Mouse (Mus musculus): ENCODE results near the gene Psma1. TPM values are rescaled to one million over a fixed set of nuclear protein-coding genes. Genes with fewer than 3 reads are reported as not detected.
A peak's percentile ranks its signal among the peaks of the same experiment; 100 is the strongest.

The Psma1 gene
- polyA plus RNA-seq (2016; fragmentation: Nextera tagmentation; extraction: Ambion mirVana), result 305 and 313 TPM in 2 replicates

DNA sequence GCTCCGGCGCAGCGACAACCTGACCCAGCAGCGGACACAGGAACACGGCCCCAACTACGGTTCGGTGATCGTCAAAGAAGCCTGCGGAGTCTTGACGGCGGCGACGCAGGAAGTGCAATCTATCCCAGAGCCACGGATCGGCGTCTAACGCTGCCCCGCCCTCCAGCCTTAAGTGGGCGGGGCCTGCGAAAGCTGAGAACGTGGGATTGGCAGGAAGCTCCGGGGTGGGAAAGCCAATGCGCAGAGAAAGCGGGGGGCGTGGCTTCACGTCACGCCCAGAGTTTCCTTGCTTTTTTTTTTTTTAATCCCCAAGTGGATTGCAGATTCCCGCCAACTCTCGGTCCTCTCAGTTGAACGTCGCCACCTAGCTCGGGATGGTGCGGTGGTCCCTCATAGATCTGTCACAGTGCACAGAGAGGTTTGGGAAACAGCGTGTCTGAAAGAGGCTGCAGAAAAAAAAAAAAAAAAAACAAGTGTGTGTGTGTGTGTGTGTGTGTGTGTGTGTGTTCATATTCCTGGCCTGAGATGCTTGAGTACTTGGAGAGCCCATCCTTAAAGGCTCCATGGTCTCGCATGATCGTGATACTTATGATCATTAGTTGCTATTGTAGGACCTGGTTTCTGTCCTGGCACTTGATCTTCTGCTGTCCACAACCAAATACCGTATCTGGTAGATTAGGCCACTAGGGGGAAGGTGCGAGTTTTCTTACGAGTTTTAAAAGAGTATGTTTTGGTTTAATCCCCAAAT is at the start of gene Psma1:
Gene Psma1, minus strand, starts transcription at position 114 of the 748 bp plus-strand sequence.
- peak; percentile 97 for ATAC-seq (ENCODE audit: insufficient number of reproducible peaks, low FRiP score)
- Histone ChIP-seq H3K4me3 (peak within 1 kb of the TSS; percentile 94), H3K27ac (ENCODE audit: poor library complexity, severe bottlenecking) (peak within 1 kb of the TSS; percentile 78), H3K9ac (peak within 1 kb of the TSS; percentile 95), H3K4me2 (peak within 1 kb of the TSS; percentile 90), H3K27me3 (replicated peaks) (no peaks in the 10 kb centered on the region), H3K4me1 (replicated peaks) (peaks cover 5% of the 10 kb centered on the region), H3K9me3 (replicated peaks) (no peaks in the 10 kb centered on the region), H3K36me3 (peaks cover 21% of the 10 kb centered on the region)
- WGBS, result under 1% methylated on average over 39 of the region's 39 CpGs

- ATAC-seq (ENCODE audit: insufficient number of reproducible peaks, low FRiP score), result no peak
- peaks cover 16% of the 10 kb centered on the region for H3K4me1 ChIP-seq (replicated peaks)
- no peak overlapping the region for H3K9ac ChIP-seq
- no peak overlapping the region for H3K27ac ChIP-seq (ENCODE audit: poor library complexity, severe bottlenecking)
- no peaks in the 10 kb centered on the region for H3K27me3 ChIP-seq (replicated peaks)
- no peak overlapping the region for H3K4me2 ChIP-seq
- 69% methylated on average over 1 of the region's 1 CpGs for WGBS
- H3K4me3 ChIP-seq, result no peak overlapping the region
- no peaks in the 10 kb centered on the region for H3K36me3 ChIP-seq
- no peaks in the 10 kb centered on the region for H3K9me3 ChIP-seq (replicated peaks)
These were observed 47.6 kb upstream of the Psma1 start for GRCm38 (mm10) chr7:114323527-114323926.

- Histone ChIP-seq H3K9me3 (replicated peaks) (no peaks in the 10 kb centered on the region), H3K27ac (ENCODE audit: poor library complexity, severe bottlenecking) (no peak overlapping the region), H3K36me3 (no peaks in the 10 kb centered on the region), H3K27me3 (replicated peaks) (no peaks in the 10 kb centered on the region), H3K9ac (no peak overlapping the region), H3K4me1 (replicated peaks) (peaks cover 16% of the 10 kb centered on the region), H3K4me2 (no peak overlapping the region), H3K4me3 (no peak overlapping the region)
- no peak for ATAC-seq (ENCODE audit: insufficient number of reproducible peaks, low FRiP score)
- 57% methylated on average over 9 of the region's 9 CpGs for WGBS
These were observed 46.9 kb upstream of the Psma1 start for GRCm38 (mm10) chr7:114322531-114323441.

DNA sequence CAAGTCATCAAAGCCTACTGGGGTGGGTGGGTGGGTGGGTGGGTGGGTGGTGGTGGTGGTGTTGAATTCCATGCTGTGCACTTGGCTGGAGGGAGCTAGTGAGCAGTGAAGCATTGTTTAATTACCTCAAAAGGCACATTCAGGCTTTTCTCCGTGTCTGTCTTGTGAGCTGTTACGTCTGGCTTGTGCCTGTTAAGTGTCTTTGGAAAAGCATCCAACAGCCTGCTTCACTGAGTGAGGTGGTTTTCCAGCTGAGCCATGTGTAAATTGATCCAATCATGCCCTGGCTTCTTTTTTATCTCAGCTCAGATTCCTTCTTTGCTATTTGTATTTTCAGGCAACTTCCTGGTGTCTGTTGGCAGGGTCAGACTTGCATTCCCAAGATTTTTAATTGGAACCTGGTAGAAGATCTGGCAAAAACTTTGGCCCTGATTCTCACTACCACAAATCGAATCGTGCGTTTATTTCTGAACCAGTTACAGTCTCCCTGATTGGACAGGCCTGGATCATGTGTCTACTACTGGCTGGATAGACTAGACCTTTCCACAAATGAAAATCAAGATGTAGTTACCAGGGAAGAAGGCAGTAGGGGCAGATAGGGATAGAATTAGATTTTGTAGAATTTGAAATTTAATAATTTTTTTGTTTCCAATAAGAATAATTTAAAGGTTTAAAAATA is 45.9 kb upstream of the Psma1 start:
- Histone ChIP-seq H3K4me2 (no peak overlapping the region), H3K4me1 (replicated peaks) (peaks cover 24% of the 10 kb centered on the region), H3K27ac (ENCODE audit: poor library complexity, severe bottlenecking) (no peak overlapping the region), H3K4me3 (no peak overlapping the region), H3K27me3 (replicated peaks) (no peaks in the 10 kb centered on the region), H3K9me3 (replicated peaks) (no peaks in the 10 kb centered on the region), H3K36me3 (no peaks in the 10 kb centered on the region), H3K9ac (no peak overlapping the region)
- no peak for ATAC-seq (ENCODE audit: insufficient number of reproducible peaks, low FRiP score)
- WGBS, result 56% methylated on average over 5 of the region's 5 CpGs

GRCm38 (mm10) chr7:114317896-114318295 is 42.0 kb upstream of the Psma1 start:
- ATAC-seq (ENCODE audit: insufficient number of reproducible peaks, low FRiP score), result no peak
- Histone ChIP-seq H3K4me2 (no peak overlapping the region), H3K9ac (no peak overlapping the region), H3K27ac (ENCODE audit: poor library complexity, severe bottlenecking) (no peak overlapping the region), H3K4me3 (no peak overlapping the region), H3K4me1 (replicated peaks) (peaks cover 22% of the 10 kb centered on the region), H3K36me3 (no peaks in the 10 kb centered on the region), H3K27me3 (replicated peaks) (no peaks in the 10 kb centered on the region), H3K9me3 (replicated peaks) (no peaks in the 10 kb centered on the region)
- WGBS, result 71% methylated on average over 4 of the region's 4 CpGs

DNA sequence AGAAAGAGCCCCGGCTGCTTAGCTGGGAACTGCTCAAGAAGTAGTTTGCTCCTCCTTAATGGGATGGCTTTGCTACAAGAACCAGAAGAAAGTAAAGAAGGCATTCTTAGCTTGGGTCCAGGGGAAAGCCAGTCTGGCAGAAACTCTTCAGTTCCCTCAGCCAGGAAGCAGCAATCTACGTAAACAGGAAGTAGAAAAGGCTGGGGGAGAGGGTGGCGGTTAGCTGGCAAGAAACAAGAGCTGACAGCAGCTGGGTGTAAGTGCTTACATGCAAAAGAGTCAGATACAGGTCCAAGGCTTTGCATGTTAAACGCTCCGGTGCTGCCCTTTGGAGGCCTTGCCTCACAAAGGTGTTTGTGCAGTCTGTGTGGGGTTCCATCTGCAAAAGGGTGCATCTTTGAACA is 41.5 kb upstream of the Psma1 start:
- Histone ChIP-seq H3K4me2 (no peak overlapping the region), H3K4me1 (replicated peaks) (peaks cover 17% of the 10 kb centered on the region), H3K9me3 (replicated peaks) (no peaks in the 10 kb centered on the region), H3K36me3 (no peaks in the 10 kb centered on the region), H3K4me3 (no peak overlapping the region), H3K27ac (ENCODE audit: poor library complexity, severe bottlenecking) (peak overlapping the region; percentile 37), H3K9ac (no peak overlapping the region), H3K27me3 (replicated peaks) (no peaks in the 10 kb centered on the region)
- WGBS, result 30% methylated on average over 5 of the region's 5 CpGs
- peak; percentile 18; the same call in 1 of the 2 replicates for ATAC-seq (ENCODE audit: insufficient number of reproducible peaks, low FRiP score)

DNA sequence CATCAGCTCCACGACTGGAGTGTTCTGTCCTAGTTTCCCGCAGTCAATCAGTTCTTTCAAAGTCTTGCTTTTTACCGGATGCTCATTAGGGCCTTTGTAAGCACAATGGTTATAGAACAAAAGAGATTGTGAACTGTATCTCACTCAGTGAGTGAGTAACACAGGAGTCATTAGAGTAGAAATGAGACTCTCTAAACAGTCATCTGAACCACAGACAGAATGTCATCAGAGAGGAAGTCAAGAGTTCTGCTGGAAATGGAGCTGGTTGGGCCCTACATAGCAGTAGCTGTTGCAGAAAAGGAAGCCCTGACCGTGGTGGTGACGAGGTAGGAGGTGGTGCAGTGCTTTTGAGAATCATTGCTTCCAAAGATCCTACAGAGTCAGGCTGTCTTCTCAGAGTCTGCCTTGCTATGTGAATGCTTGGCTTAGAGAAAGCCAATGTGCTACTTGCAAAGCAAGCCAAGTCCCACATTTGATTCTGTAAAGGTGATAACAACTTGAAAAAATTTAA is 40.5 kb upstream of the Psma1 start:
- ATAC-seq (ENCODE audit: insufficient number of reproducible peaks, low FRiP score), result no peak
- no peak overlapping the region for H3K27ac ChIP-seq (ENCODE audit: poor library complexity, severe bottlenecking)
- WGBS, result 67% methylated on average over 5 of the region's 5 CpGs
- H3K9me3 ChIP-seq (replicated peaks), result no peaks in the 10 kb centered on the region
- H3K36me3 ChIP-seq, result no peaks in the 10 kb centered on the region
- H3K4me1 ChIP-seq (replicated peaks), result peaks cover 15% of the 10 kb centered on the region
- no peak overlapping the region for H3K4me2 ChIP-seq
- H3K4me3 ChIP-seq, result no peak overlapping the region
- H3K27me3 ChIP-seq (replicated peaks), result no peaks in the 10 kb centered on the region
- H3K9ac ChIP-seq, result no peak overlapping the region

DNA sequence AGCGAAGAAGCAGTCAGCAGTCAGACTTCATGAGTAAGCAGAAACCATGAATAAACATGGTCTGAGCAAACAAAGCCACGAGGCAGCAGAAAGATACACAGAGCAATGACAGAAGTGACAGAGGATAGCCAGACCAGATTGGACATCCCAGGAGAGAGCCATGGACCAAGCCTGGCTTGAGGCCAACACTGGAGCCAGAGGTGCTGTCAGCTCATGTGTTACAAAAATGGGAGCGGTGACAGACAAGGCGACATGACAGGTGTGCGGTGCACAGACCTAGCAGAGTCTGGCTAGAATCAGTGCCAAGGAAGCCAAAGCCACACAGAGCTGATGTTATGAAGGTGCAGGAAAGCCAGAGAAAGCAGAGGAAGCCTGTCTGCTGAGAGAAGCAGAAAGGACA is 35.3 kb upstream of the Psma1 start:
- Histone ChIP-seq H3K9ac (no peak overlapping the region), H3K27me3 (replicated peaks) (no peaks in the 10 kb centered on the region), H3K4me2 (peak overlapping the region; percentile 16; the same call in 1 of the 2 replicates), H3K4me3 (no peak overlapping the region), H3K9me3 (replicated peaks) (no peaks in the 10 kb centered on the region), H3K27ac (ENCODE audit: poor library complexity, severe bottlenecking) (peak overlapping the region; percentile 31; the same call in 1 of the 2 replicates), H3K36me3 (no peaks in the 10 kb centered on the region), H3K4me1 (replicated peaks) (peaks cover 17% of the 10 kb centered on the region)
- WGBS, result 20% methylated on average over 5 of the region's 5 CpGs
- peak; percentile 72 for ATAC-seq (ENCODE audit: insufficient number of reproducible peaks, low FRiP score)

GRCm38 (mm10) chr7:114309020-114309419 is 33.1 kb upstream of the Psma1 start:
- ATAC-seq (ENCODE audit: insufficient number of reproducible peaks, low FRiP score), result no peak
- H3K27ac ChIP-seq (ENCODE audit: poor library complexity, severe bottlenecking), result no peak overlapping the region
- 47% methylated on average over 4 of the region's 4 CpGs for WGBS
- H3K4me1 ChIP-seq (replicated peaks), result peaks cover 17% of the 10 kb centered on the region
- H3K36me3 ChIP-seq, result no peaks in the 10 kb centered on the region
- no peaks in the 10 kb centered on the region for H3K9me3 ChIP-seq (replicated peaks)
- H3K4me2 ChIP-seq, result no peak overlapping the region
- no peak overlapping the region for H3K9ac ChIP-seq
- H3K4me3 ChIP-seq, result no peak overlapping the region
- no peaks in the 10 kb centered on the region for H3K27me3 ChIP-seq (replicated peaks)

GRCm38 (mm10) chr7:114301293-114301782 is 25.4 kb upstream of the Psma1 start:
- 32% methylated on average over 4 of the region's 4 CpGs for WGBS
- Histone ChIP-seq H3K4me2 (no peak overlapping the region), H3K9ac (no peak overlapping the region), H3K27me3 (replicated peaks) (no peaks in the 10 kb centered on the region), H3K4me1 (replicated peaks) (peaks cover 4% of the 10 kb centered on the region; the same call in 1 of the 2 replicates), H3K36me3 (no peaks in the 10 kb centered on the region), H3K9me3 (replicated peaks) (no peaks in the 10 kb centered on the region), H3K27ac (ENCODE audit: poor library complexity, severe bottlenecking) (0 out of 2 replicates have a peak overlapping the region, but pooled peaks have one; percentile 21), H3K4me3 (no peak overlapping the region)
- ATAC-seq (ENCODE audit: insufficient number of reproducible peaks, low FRiP score), result no peak
